Mouse (Mus musculus) B cell, adult 62 days (primary cell): Measurements from ENCODE around the gene Msantd4. TPM values are rescaled to one million over a fixed set of nuclear protein-coding genes. Genes with fewer than 3 reads are reported as not detected.

ENCODE experiments used
- total RNA-seq: library from RNA; stranded (reverse); gene quantifications from 4 replicates; pipeline ENCODE4 v1.2.4, GENCODE M21; 2023

Msantd4 gene
- 4.2 to 7.2 TPM (median 5.6 TPM) in 4 replicates for total RNA-seq

GRCm38 (mm10) chr9:4375828-4376639, at the start of gene Msantd4:
Msantd4 (plus strand) TSS chr9:4376562.

Other genes starting within 250 kb of the Msantd4 start
- 9.2 to 12.0 TPM (median 9.6 TPM) in 4 replicates for gene Aasdhppt, start 67.1 kb upstream of the Msantd4 start, total RNA-seq
- gene Kbtbd3, start 66.7 kb upstream of the Msantd4 start, total RNA-seq, result 2.6 to 3.6 TPM (median 3.0 TPM) in 4 replicates